Mouse (Mus musculus): ENCODE measurements around the gene Naa50.

The Naa50 gene

GRCm38 (mm10) chr16:44139536-44140185 is at the start of gene Naa50, which contains the start of gene Atp6v1a:
Gene Naa50, plus strand, starts transcription at chr16:44139830.
Gene Atp6v1a, minus strand, starts transcription at chr16:44139705.
- in situ Hi-C loops (cut with MboI, MseI): no loop called here

GRCm38 (mm10) chr16:44099377-44099776 is 40.3 kb upstream of the Naa50 start:
- in situ Hi-C loops (cut with MboI, MseI): no loop called here

- in situ Hi-C loops (cut with MboI, MseI): no loop called here
Measured at GRCm38 (mm10) chr16:44101181-44101710, 38.4 kb upstream of the Naa50 start.

GRCm38 (mm10) chr16:44102925-44103324 is 36.7 kb upstream of the Naa50 start:
- in situ Hi-C loops (cut with MboI, MseI): no loop called here

- in situ Hi-C loops (cut with MboI, MseI): no loop called here
Measured at GRCm38 (mm10) chr16:44103806-44104766, 35.5 kb upstream of the Naa50 start.

GRCm38 (mm10) chr16:44105211-44105610 is 34.4 kb upstream of the Naa50 start:
- in situ Hi-C loops (cut with MboI, MseI): no loop called here

GRCm38 (mm10) chr16:44109002-44109401 is 30.6 kb upstream of the Naa50 start:
- in situ Hi-C loops (cut with MboI, MseI): no loop called here

- in situ Hi-C loops (cut with MboI, MseI): no loop called here
Measured at GRCm38 (mm10) chr16:44119753-44120501, 19.7 kb upstream of the Naa50 start.

GRCm38 (mm10) chr16:44122122-44122521 is 17.5 kb upstream of the Naa50 start:
- in situ Hi-C loops (cut with MboI, MseI): no loop called here

- in situ Hi-C loops (cut with MboI, MseI): no loop called here
Measured at GRCm38 (mm10) chr16:44122574-44122973, 17.1 kb upstream of the Naa50 start.

- in situ Hi-C loops (cut with MboI, MseI): no loop called here
Measured at GRCm38 (mm10) chr16:44122982-44123725, 16.5 kb upstream of the Naa50 start.

GRCm38 (mm10) chr16:44123786-44124185 is 15.8 kb upstream of the Naa50 start:
- in situ Hi-C loops (cut with MboI, MseI): no loop called here

- in situ Hi-C loops (cut with MboI, MseI): no loop called here
Measured at GRCm38 (mm10) chr16:44124713-44125112, 14.9 kb upstream of the Naa50 start.

- in situ Hi-C loops (cut with MboI, MseI): no loop called here
Measured at GRCm38 (mm10) chr16:44125436-44125835, 14.2 kb upstream of the Naa50 start.

- in situ Hi-C loops (cut with MboI, MseI): no loop called here
Measured at GRCm38 (mm10) chr16:44126437-44126836, 13.2 kb upstream of the Naa50 start.

GRCm38 (mm10) chr16:44132300-44132699 is 7.3 kb upstream of the Naa50 start:
- in situ Hi-C loops (cut with MboI, MseI): no loop called here

GRCm38 (mm10) chr16:44133187-44133586 is 6.4 kb upstream of the Naa50 start:
- in situ Hi-C loops (cut with MboI, MseI): no loop called here

GRCm38 (mm10) chr16:44136511-44137021 is 3.1 kb upstream of the Naa50 start:
- in situ Hi-C loops (cut with MboI, MseI): no loop called here

GRCm38 (mm10) chr16:44138377-44138978 is 1.2 kb upstream of the Naa50 start:
- in situ Hi-C loops (cut with MboI, MseI): no loop called here

GRCm38 (mm10) chr16:44138979-44139535 is 573 bp upstream of the Naa50 start:
- in situ Hi-C loops (cut with MboI, MseI): no loop called here

All from regulatory T cell (primary cell).